Mouse (Mus musculus) lung, adult 2 months (tissue): ENCODE results near the gene Tcirg1.

ENCODE experiments used
- CTCF ChIP-seq: fragments of 200-500 bp; IDR thresholded peaks from 2 replicates; pipeline ENCODE4 v1.5.1; 2011; ENCODE audit warnings: mild to moderate bottlenecking, low read length, control low read depth; ENCODE audit not compliant: insufficient read depth
- POLR2A ChIP-seq: fragments of 200-500 bp; IDR thresholded peaks from 2 replicates; pipeline ENCODE4 v1.6.1; 2011; ENCODE audit warnings: low read depth, mild to moderate bottlenecking, control low read depth, low read length, borderline replicate concordance; ENCODE audit errors: extremely low read depth

- TF ChIP-seq POLR2A, result no peak
- no peak for TF ChIP-seq CTCF
Measured at GRCm38 (mm10) chr19:3880054-3880848, 26.7 kb downstream of the Tcirg1 start.
